Mouse (Mus musculus) megakaryocyte-erythroid progenitor cell, adult 5-6 weeks (primary cell): ENCODE measurements at regions not wholly inside any gene's neighbourhood (a gene's known extent, or its start where the extent isn't known, plus 50 kb on each side); places are given as distances from the start of the nearest gene placed in this dataset.
A peak's percentile ranks its signal among the peaks of the same experiment; 100 is the strongest.

Experiments used
- ATAC-seq: replicated peaks from 2 replicates; pipeline ENCODE4 v1.8.0; 2016; ENCODE audit warnings: mild to moderate bottlenecking, inconsistent platforms; ENCODE audit not compliant: severe bottlenecking, poor library complexity, low FRiP score, low TSS enrichment

DNA sequence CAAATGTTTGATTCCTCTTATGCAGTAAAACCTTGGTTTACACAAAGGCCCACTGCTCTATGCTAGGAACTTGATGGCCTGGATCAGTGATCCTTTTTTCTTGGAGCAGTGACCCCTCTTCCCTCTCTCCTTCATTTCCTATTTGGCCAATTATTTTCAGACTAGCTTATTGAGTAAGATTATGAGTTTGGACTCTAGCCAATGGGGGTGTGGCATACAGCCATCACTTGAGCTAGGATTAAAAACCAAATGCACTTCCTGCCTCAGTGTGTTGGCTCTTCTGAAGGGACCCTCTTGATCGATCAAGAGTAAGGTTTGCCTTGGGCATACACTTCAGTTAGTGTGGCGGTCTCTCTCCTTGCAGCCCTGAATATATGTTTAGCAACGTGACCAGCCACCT, 1172.6 kb upstream of the Gulo start:
- no peak for ATAC-seq

DNA sequence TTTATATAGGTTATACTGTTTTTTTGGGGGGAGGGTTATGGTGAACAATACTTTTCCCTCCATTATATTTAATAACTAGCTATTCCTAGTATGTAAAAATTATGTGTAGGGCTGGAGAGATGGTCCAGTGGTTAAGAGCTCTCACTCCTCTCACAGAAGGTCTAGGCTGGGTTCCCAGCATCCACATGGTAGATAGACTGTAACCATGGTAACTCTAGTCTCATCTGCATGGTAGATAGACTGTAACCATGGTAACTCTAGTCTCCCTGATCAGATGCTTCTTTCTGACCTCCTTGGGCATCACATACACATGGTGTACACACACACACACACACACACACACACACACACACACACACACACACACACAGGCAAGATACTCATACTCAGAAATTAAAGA, 1170.5 kb upstream of the Gulo start:
- ATAC-seq = no peak

- ATAC-seq = no peak
These were observed 1169.5 kb upstream of the Gulo start for GRCm38 (mm10) chr14:67178329-67179039.

DNA sequence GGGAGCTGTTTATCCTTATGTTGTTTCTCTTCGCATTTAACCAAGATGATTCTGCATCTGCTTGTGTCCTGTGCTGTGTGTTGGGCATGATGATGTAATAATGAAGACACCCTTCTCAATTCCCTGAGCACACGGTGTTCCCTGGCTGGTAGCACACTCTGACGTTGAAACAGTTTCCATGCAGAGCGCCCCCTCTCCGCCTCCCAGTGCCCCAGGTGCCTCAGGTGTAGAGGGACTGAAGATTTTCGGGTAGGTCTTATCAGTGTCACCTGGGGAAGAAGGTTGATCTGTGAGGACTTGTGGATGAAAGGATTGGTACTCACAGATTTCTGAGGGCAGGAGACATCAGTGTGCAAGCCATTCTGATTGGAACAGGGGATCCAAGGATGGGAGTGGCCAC, 1167.7 kb upstream of the Gulo start:
- no peak for ATAC-seq

GRCm38 (mm10) chr14:67176100-67176499, 1167.1 kb upstream of the Gulo start:
- no peak for ATAC-seq

DNA sequence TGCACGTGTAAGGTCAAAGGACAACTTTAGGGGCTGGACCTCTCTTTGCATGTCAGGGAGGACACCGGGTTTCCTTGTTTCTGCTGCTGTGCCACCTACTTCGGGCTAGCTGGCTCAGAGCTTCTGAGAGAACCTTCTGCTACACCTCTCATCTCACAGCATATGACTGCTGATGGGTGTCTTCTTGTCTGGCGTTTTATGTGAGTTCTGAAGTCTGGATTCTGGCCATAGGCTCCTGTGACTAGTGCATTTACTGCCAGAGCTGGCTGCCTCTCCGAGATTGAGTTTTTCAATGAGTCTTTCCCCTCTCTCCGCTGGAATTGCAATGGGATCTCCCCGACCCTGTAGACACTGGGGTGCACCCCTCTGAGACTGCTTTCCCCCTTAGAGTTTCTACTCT, 1165.9 kb upstream of the Gulo start:
- no peak for ATAC-seq

DNA sequence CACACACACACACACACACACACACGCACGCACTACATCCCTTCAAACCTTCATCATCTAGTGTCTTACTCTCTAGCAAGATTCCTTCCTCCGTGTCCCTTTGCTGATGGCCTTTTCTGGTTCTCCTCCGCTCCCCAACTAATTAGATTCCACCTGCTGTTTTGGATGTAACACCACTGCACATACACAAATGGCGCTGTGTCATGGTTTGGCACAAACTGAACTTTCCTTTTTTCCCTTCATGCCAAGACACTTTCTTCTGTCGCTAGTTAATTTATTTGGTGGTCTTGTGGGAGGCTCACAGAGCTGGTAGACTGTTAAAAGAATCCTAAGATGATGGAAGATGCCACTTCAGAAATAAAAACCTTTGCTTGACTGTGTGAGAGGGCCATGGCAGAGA, 1161.8 kb upstream of the Gulo start:
- ATAC-seq = no peak

DNA sequence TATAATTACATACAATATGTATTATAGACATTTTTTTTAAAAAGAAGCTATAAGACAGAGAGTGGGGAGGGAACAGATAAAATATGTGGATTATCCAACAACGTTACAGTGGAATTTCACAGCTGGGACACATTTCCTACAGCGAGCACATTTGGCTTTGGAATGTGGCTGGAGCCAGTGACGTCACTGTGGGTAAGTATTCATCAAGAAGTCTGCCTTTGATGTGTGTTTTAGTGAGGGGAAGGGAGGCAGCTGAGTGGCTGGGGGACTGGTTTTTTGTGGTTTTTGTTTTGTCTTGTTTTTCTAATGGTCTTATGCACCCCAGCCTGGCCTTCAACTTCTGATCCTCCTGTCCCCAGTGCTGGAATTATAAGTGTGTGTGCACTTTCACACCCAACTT, 1161.2 kb upstream of the Gulo start:
- no peak for ATAC-seq

DNA sequence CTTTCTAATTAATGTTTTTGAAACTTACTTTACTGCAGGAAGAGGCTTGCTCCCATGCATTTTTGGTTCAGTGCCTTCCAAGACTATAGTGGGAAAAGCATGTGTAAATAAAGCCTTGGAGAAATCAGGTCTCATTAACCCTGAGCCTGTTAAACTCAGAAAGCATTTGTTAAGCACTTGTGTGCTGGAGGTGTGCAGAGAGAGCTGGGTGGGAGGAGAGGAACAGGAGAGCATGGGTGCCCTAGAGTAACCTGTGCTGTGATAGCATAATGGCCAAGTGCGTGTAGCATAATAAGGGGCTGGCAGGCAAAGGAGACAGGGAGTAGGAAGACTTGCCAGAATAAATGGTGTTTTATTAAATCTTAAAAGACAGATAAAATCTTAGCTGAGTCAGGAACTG, 1160.2 kb upstream of the Gulo start:
- ATAC-seq = no peak

DNA sequence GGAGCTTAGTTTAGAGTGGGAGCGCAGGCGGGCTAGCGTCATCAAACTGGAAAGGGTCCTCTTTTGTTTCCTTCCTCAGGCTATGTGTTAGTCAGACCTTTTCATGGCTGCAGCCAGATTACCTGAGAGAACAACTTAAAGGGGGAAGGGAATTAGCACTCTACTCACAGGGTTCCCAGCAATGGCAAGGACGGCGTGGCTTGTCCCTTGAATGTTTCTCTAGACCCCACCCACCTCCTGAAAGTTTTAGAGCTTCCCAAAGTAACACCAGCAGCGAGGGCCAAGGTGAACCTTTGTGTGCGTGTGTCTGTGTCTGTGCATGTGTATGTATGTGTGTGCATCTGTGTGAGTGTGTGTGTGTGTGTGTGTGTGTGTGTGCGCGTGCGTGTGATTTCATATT, 1151.0 kb upstream of the Gulo start:
- ATAC-seq = no peak

DNA sequence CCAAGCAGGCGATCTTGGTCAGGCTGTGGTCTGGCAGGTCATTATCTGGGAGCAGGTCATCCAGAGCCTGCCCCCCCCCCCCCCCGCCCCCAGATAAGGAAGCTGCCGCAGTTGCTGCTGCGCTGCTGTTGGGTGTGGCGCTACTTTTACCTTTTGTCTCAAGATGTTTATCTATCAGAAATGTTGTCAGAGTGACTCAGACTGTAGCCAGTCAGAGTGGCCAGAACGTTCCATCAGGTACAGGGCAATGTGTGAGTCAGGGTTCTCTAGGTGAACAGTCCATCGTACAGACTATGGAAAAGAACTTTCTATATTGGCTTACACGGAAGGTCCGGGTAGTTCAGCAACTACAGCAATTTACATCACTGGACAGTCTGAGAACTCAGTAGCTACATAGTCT, 1149.9 kb upstream of the Gulo start:
- no peak for ATAC-seq

GRCm38 (mm10) chr14:67156366-67156765, 1147.4 kb upstream of the Gulo start:
- no peak for ATAC-seq

DNA sequence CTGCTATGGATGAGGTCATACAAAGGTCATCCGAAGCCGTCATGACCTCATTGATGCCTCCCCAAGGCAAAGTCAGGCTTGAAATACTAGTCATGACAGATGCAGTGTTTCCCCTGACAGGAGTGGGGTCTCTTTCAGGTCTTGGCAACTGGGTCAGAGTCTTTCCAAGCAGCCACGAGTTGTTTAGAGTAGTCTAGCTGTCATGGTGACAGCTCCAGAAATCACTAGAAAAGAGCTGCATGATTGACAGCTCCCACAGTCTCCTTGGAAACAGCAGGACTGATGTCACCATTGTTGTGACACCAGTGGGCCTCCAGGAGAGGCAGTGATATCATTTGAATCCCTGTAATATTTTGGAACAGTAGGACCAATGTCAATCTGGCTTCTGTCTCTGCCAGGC, 1144.6 kb upstream of the Gulo start:
- ATAC-seq = no peak

DNA sequence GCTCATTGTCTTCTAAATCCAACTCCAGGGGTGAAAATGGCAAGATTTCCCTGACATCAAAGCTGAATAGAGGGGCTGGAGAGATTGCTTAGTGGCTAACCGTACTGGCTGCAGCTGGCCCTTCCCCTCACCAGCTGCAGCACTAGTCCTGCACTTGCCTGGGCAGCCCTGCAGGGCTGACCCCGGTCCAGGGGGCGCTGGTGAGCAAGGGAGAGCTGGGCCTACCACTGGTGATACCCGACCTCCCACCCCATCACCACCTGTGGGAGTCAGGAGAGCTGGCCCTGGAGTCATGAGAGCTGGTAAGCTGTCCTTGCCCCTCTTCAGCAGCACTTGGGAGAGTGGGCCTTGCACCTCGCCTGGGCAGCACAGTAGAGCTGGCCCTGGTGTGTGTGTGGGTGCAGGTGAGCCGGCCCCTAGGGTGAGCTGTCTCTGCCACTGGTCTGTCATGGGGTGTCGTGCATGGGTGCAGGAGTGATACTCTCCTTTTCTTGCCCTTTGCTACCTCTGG, 1141.0 kb upstream of the Gulo start:
- ATAC-seq = 0 out of 2 replicates have a peak, but pooled peaks have one; percentile 26

- no peak for ATAC-seq
These were observed 1140.1 kb upstream of the Gulo start for GRCm38 (mm10) chr14:67149091-67149490.

- ATAC-seq = no peak
These were observed 1137.6 kb upstream of the Gulo start for GRCm38 (mm10) chr14:67146602-67147001.

DNA sequence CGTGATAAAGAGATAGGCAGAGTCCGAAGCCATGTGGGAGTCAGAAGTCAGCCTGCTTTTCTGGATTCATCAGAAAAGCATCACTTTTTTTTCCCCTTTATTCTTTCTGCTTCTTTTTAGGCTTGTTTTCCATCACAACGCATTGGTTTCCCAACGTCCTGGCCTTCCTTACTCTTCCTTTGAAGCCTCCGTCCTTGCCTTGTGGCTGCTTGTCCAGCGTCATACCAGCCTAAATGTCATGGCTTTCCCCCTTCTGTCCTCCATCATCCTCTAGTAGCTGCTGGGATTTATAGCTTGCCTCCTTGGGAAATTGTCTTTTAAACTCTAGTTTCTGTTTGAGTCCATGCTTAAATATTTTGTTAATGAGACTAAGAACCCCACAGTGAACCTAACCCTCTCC, 1136.0 kb upstream of the Gulo start:
- no peak for ATAC-seq

- no peak for ATAC-seq
These were observed 1135.5 kb upstream of the Gulo start for GRCm38 (mm10) chr14:67144461-67144985.

GRCm38 (mm10) chr14:67143826-67144225, 1134.8 kb upstream of the Gulo start:
- ATAC-seq = no peak

DNA sequence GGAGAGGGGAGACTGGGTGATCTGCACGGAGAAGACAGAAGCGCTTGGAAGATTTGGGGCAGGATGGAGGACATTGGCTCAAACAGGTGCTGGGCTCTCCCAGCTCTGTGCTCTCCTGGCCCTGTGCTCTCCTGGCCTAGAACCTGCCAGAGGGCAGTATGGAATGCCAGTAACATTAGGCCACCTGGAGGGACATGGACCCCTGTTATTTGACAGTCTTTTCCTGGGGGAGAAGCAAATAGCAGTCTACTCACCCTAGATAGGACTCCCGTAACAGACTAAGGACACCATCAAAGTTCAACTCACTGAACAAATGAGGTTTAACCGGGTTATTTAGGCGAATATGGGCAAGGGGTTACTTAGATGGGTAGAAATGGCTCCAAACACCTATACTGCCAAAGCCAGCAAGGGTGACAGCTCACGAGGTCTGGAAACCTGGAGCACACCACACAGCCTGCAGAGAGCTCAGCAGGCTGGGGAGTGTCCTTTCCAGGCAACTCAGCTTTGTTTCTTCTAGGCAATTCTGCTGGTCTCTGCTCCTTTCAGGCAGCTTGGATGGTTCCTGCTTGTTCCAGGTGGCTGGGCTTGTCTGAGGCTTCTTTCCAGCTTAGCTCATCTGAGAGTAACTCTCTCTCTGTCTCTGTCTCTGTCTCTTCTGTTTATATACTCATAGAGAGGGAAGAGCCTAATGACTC, 1133.7 kb upstream of the Gulo start:
- no peak for ATAC-seq
